Comparison of ENCODE assay signal across 8 mouse cellular contexts in genomic region chr9:115308941-115309380, GRCm38 (mm10). TPM values are rescaled to one million over a fixed set of nuclear protein-coding genes. Genes with fewer than 3 reads are reported as not detected.
DNase-seq lines count a peak whose midpoint lies in the region; TF ChIP-seq lines count a peak whose summit lies in the region.

No protein-coding gene starts in this region.

- WGBS in midbrain, embryonic 10.5 days, result under 1% methylated on average over 18 of the region's 18 CpGs

- H3K4me1 ChIP-seq in embryonic fibroblast, embryonic 13.5 days (ENCODE audit: control insufficient read depth, insufficient read depth, low read length), result peaks cover 4% of the 10 kb centered on the region
- peaks cover 41% of the 10 kb centered on the region for H3K4me1 ChIP-seq in midbrain, embryonic 10.5 days

- H3K9me3 ChIP-seq in midbrain, embryonic 10.5 days (replicated peaks), result no peaks in the 10 kb centered on the region

- peak overlapping the region; percentile 100 for H3K4me3 ChIP-seq in embryonic fibroblast, embryonic 13.5 days (ENCODE audit: insufficient read depth, low read length)
- peak overlapping the region; percentile 96 for H3K4me3 ChIP-seq in midbrain, embryonic 10.5 days

- DNase-seq in kidney, adult 18-20 months, result peak; percentile 38
- DNase-seq in kidney, postnatal 25 days, result no peak
- DNase-seq in MN1 (ENCODE audit: low spot score), result peak; percentile 14
- peak; percentile 31 for DNase-seq in kidney, postnatal 10 days
- peak; percentile 48 for DNase-seq in midbrain, embryonic 10.5 days (ENCODE audit: low spot score)
- peak; percentile 41 for DNase-seq in thymus, postnatal 4 days
- DNase-seq in urinary bladder, postnatal 14 days (ENCODE audit: low spot score), result no peak

- peak overlapping the region; percentile 89 for H3K27ac ChIP-seq in embryonic fibroblast, embryonic 13.5 days (ENCODE audit: insufficient read depth, low read length)
- H3K27ac ChIP-seq in midbrain, embryonic 10.5 days (replicated peaks), result peak overlapping the region; percentile 99

- no peaks in the 10 kb centered on the region for H3K36me3 ChIP-seq in midbrain, embryonic 10.5 days

- TF ChIP-seq CTCF in embryonic fibroblast, embryonic 13.5 days (IDR thresholded peaks at IDR 0.05; ENCODE audit: borderline replicate concordance, insufficient read depth, low read length), result no peak

- TF ChIP-seq POLR2A in embryonic fibroblast, embryonic 13.5 days (IDR thresholded peaks at IDR 0.05; ENCODE audit: low read depth, low read length), result no peak

- H3K27me3 ChIP-seq in midbrain, embryonic 10.5 days (ENCODE audit: low read depth, poor library complexity, severe bottlenecking), result no peaks in the 10 kb centered on the region

RNA-seq across cellular contexts. Expression of gene Stt3b, which starts 1.3 kb away (rescaled TPM):
- 124 and 136 TPM in 2 replicates for polyA plus RNA-seq in embryonic fibroblast, embryonic 13.5 days (2011; ENCODE audit: insufficient read length, low read depth, missing spikeins)
- polyA plus RNA-seq in midbrain, embryonic 10.5 days (2016; fragmentation: Nextera tagmentation; extraction: Ambion mirVana), result 91.0 and 99.9 TPM in 2 replicates

Comparison
In these comparisons a context has a peak if more than half of its experiments do, and no peak if none do; other contexts are left out.
1. DNase-seq: peak in kidney, adult 18-20 months (single experiment), MN1 (single experiment), kidney, postnatal 10 days (single experiment), midbrain, embryonic 10.5 days (single experiment) and thymus, postnatal 4 days (single experiment); none in kidney, postnatal 25 days (0 of 2) and urinary bladder, postnatal 14 days (single experiment).